Mouse (Mus musculus) cerebellum, adult 2 months (tissue): ENCODE measurements around the gene Tedc1.

Source experiments
- CTCF ChIP-seq: fragments of 200-500 bp; IDR thresholded peaks from 2 replicates; pipeline ENCODE4 v1.5.1; 2011; ENCODE audit warnings: low read depth, mild to moderate bottlenecking, control low read depth, low read length, moderate library complexity, borderline replicate concordance; ENCODE audit not compliant: insufficient read depth
- POLR2A ChIP-seq: fragments of 200-500 bp; IDR thresholded peaks from 2 replicates; pipeline ENCODE4 v1.6.1; 2011; ENCODE audit warnings: low read length, control low read depth, borderline replicate concordance; ENCODE audit not compliant: insufficient read depth

DNA sequence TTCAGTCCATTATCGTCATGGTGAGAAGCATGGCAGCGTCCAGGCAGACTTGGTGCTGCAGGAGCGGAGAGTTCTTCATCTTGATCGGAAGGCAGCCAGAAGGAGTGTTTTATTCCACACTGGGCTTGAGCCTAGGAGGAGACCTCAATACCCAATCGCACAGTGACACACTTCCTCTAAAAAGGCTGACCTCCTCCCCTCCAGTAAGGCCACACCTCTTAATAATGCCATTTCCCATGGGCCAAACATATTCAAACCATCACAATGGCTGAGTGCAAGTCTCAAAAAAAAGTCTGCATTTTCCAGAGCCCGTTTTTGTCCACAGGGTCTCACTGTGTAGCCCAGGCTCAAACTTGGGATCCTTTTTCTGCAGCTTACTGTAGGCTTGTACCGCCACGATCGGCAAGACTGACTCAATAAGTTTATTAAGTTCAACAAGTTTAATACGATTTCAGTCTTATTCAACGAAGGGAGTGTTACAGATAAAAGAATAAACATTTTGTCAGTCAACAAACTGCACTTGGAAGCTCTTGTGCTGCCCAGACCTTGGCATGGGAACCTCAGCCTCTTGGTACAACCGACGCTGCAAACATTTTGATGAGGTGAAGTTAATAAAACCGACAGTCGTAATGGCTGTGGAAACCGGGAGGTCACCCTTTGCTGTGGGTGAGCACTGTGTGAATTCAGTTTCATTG is 58.9 kb downstream of the Tedc1 start:
- TF ChIP-seq POLR2A (no peak), CTCF (no peak)
